Mouse (Mus musculus) heart, embryonic 10.5 days (tissue): ENCODE data around the gene Il22ra2. TPM values are rescaled to one million over a fixed set of nuclear protein-coding genes. Genes with fewer than 3 reads are reported as not detected.

Experiments
- DNase-seq: peaks from one replicate; pipeline ENCODE4 v3.0.0-alpha.2; 2017; ENCODE audit warnings: low spot score
- H3K27ac ChIP-seq: fragments of 300-500 bp; sonication (generic); 2 replicates; pipeline ENCODE4 v1.5.1; 2016; ENCODE audit warnings: mild to moderate bottlenecking
- H3K27me3 ChIP-seq: fragments of 300-500 bp; sonication (generic); 2 replicates; pipeline ENCODE4 v1.6.1; 2016; ENCODE audit warnings: mild to moderate bottlenecking; ENCODE audit not compliant: poor library complexity, insufficient read depth, severe bottlenecking
- H3K36me3 ChIP-seq: fragments of 300-500 bp; sonication (generic); 2 replicates; pipeline ENCODE4 v1.6.1; 2016; ENCODE audit warnings: mild to moderate bottlenecking, moderate library complexity
- H3K4me1 ChIP-seq: fragments of 300-500 bp; sonication (generic); 2 replicates; pipeline ENCODE4 v1.6.1; 2016; ENCODE audit warnings: mild to moderate bottlenecking
- H3K4me3 ChIP-seq: fragments of 300-500 bp; sonication (generic); 2 replicates; pipeline ENCODE4 v1.5.1; 2016; ENCODE audit warnings: mild to moderate bottlenecking, moderate library complexity
- H3K9me3 ChIP-seq: fragments of 300-500 bp; sonication (generic); 2 replicates; pipeline ENCODE4 v1.6.1; 2016; ENCODE audit warnings: mild to moderate bottlenecking, moderate library complexity
- WGBS: fragments of 180-500 bp; shearing (Covaris S2); methylation state at CpG from one replicate; pipeline ENCODE4 v1.1.7; 2016; 5-methylcytosine and 5-hydroxymethylcytosine counted together
- polyA plus RNA-seq: library from polyadenylated mRNA; unstranded; fragments of >200 nt; fragmentation: Nextera tagmentation; extraction: Ambion mirVana; gene quantifications from 2 replicates; pipeline ENCODE4 v1.2.1, GENCODE M21; 2016

The Il22ra2 gene
- polyA plus RNA-seq, 1 experiment from 2014 or later: not detected

DNA sequence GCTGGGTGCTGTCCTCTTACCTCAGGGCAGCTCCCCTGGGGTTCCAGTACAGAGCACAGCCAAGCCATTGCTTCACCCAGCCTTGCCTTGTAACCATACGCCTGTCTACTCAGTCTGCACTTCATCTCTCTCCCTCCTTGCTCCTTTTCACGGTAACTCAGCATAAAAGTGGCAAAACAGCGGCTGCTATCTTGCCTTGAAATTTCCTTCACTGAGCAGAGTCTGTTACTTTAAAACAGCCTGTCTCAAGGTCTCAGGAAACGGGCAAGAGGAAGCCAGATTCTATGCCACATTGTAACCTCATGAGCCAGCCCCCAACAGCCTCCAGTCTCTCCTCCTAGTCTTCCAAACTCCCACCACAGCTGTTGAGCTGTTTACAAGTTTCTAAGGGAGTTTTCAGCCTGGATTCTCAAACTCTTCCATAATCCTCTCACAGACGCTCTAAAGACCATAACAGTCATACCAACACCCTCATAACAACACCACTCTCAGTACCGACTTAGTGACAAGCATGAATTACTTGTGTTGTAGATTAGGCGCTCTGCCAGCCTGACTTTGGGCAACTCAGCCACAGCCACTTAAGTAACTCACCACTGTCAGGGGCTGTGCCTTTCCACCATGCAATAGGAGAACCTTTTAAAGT lies 8.6 kb upstream of the Il22ra2 start:
- Histone ChIP-seq H3K27ac (0 out of 2 replicates have a peak overlapping the region, but pooled peaks have one; percentile 5), H3K27me3 (no peaks in the 10 kb centered on the region), H3K36me3 (peaks cover 17% of the 10 kb centered on the region), H3K4me1 (peaks cover 23% of the 10 kb centered on the region), H3K9me3 (no peaks in the 10 kb centered on the region), H3K4me3 (no peak overlapping the region)
- DNase-seq: no peak
- whole genome bisulfite sequencing: 40% methylated on average over 7 of the region's 7 CpGs

DNA sequence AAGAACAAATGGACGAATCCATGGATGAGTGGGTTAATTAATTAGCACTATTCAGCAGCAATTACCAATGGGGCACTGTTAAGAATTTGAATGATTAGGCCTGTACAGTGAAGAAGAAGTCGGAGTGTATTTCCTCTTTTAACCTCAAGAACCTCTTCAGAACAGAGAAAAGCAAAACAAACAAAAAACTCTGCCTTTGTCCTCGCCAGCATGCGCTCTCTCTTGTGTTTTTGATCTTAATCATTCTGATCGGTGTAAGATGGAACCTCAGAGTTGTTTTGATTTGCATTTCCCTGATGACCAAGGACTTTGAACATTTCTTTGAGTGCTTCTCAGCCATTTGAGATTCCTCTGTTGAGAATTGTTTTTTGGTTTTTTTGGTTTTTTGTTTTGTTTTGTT lies 2.1 kb upstream of the Il22ra2 start:
- WGBS: 76% methylated on average over 5 of the region's 5 CpGs
- Histone ChIP-seq H3K36me3 (no peaks in the 10 kb centered on the region), H3K4me3 (no peak overlapping the region), H3K9me3 (no peaks in the 10 kb centered on the region), H3K4me1 (no peaks in the 10 kb centered on the region), H3K27ac (no peak overlapping the region), H3K27me3 (no peaks in the 10 kb centered on the region)
- no peak for DNase-seq

- H3K27ac ChIP-seq: no peak overlapping the region
- H3K4me3 ChIP-seq: no peak overlapping the region
- H3K36me3 ChIP-seq: no peaks in the 10 kb centered on the region
- H3K4me1 ChIP-seq: no peaks in the 10 kb centered on the region
- 81% methylated on average over 1 of the region's 1 CpGs for WGBS
- no peak for DNase-seq
- no peaks in the 10 kb centered on the region for H3K9me3 ChIP-seq
- no peaks in the 10 kb centered on the region for H3K27me3 ChIP-seq
Measured at GRCm38 (mm10) chr10:19624617-19625016, 2.8 kb downstream of the Il22ra2 start.

GRCm38 (mm10) chr10:19627342-19627741 lies 5.5 kb downstream of the Il22ra2 start:
- no peak for DNase-seq
- no peaks in the 10 kb centered on the region for H3K4me1 ChIP-seq
- WGBS: 86% methylated on average over 2 of the region's 2 CpGs

GRCm38 (mm10) chr10:19627748-19628147 lies 6.0 kb downstream of the Il22ra2 start:
- H3K4me1 ChIP-seq: no peaks in the 10 kb centered on the region
- no peaks in the 10 kb centered on the region for H3K27me3 ChIP-seq
- H3K9me3 ChIP-seq: no peaks in the 10 kb centered on the region
- WGBS: 81% methylated on average over 4 of the region's 4 CpGs
- DNase-seq: no peak
- H3K27ac ChIP-seq: no peak overlapping the region
- H3K36me3 ChIP-seq: no peaks in the 10 kb centered on the region
- H3K4me3 ChIP-seq: no peak overlapping the region

More at GRCm38 (mm10) chr10:19627342-19627741, 5.5 kb downstream of the Il22ra2 start:
- no peaks in the 10 kb centered on the region for H3K36me3 ChIP-seq
- H3K4me3 ChIP-seq: no peak overlapping the region
- H3K27ac ChIP-seq: no peak overlapping the region
- H3K9me3 ChIP-seq: no peaks in the 10 kb centered on the region
- H3K27me3 ChIP-seq: no peaks in the 10 kb centered on the region

GRCm38 (mm10) chr10:19631616-19632195 lies 9.9 kb downstream of the Il22ra2 start:
- H3K36me3 ChIP-seq: no peaks in the 10 kb centered on the region
- no peaks in the 10 kb centered on the region for H3K27me3 ChIP-seq
- no peaks in the 10 kb centered on the region for H3K4me1 ChIP-seq
- no peak for DNase-seq
- 65% methylated on average over 13 of the region's 13 CpGs for WGBS
- H3K4me3 ChIP-seq: no peak overlapping the region
- H3K27ac ChIP-seq: no peak overlapping the region
- H3K9me3 ChIP-seq: no peaks in the 10 kb centered on the region

DNA sequence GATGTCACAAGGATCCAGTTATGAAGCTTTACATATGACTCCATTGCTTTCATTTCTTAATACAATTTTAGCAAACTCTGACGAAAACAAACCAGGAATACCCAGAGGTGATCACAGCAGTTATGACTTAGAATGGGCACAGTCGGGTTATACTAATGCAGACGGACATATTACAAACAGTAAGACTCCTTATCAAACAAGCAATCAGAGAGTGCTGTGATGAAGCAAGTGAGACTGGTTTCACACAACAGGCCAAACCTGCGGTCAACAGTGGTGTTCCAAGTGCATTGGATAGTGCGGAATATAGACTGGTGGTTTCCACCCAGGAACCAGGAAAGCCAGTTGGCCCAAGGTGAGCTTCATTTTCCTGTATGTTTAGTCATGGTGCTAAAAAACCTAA lies 17.1 kb downstream of the Il22ra2 start:
- H3K4me1 ChIP-seq: no peaks in the 10 kb centered on the region
- no peak overlapping the region for H3K27ac ChIP-seq
- H3K9me3 ChIP-seq: no peaks in the 10 kb centered on the region
- no peaks in the 10 kb centered on the region for H3K36me3 ChIP-seq
- DNase-seq: no peak
- 82% methylated on average over 5 of the region's 5 CpGs for WGBS
- H3K27me3 ChIP-seq: no peaks in the 10 kb centered on the region
- no peak overlapping the region for H3K4me3 ChIP-seq

DNA sequence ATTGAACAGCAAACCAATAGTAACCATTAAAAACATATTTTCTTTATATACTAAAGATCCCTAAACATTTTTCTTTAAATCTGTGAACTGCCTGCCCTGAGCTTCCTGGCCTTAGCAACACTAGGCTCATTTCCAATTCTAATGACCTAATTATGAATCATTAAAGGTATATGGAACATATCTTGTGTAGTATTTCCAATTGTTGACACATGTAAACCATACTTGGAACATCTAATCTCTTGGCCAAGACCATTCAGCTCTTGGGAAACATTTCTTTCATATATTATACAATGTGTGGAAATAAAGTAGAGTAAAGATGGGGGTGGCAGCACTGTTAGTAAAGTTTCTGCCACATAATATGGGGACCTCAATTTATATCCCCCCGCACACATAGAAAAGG lies 17.8 kb downstream of the Il22ra2 start:
- H3K4me1 ChIP-seq: no peaks in the 10 kb centered on the region
- H3K36me3 ChIP-seq: no peaks in the 10 kb centered on the region
- no peak overlapping the region for H3K4me3 ChIP-seq
- no peak for DNase-seq
- no peak overlapping the region for H3K27ac ChIP-seq
- 96% methylated on average over 1 of the region's 1 CpGs for WGBS
- H3K9me3 ChIP-seq: no peaks in the 10 kb centered on the region
- no peaks in the 10 kb centered on the region for H3K27me3 ChIP-seq

- no peak for DNase-seq
- Histone ChIP-seq H3K36me3 (no peaks in the 10 kb centered on the region), H3K4me1 (no peaks in the 10 kb centered on the region), H3K27me3 (no peaks in the 10 kb centered on the region), H3K9me3 (no peaks in the 10 kb centered on the region), H3K4me3 (no peak overlapping the region), H3K27ac (no peak overlapping the region)
- 69% methylated on average over 2 of the region's 2 CpGs for WGBS
Measured at GRCm38 (mm10) chr10:19645119-19645518, 23.3 kb downstream of the Il22ra2 start.

- Histone ChIP-seq H3K36me3 (no peaks in the 10 kb centered on the region), H3K27me3 (no peaks in the 10 kb centered on the region), H3K9me3 (no peaks in the 10 kb centered on the region), H3K27ac (no peak overlapping the region), H3K4me3 (no peak overlapping the region), H3K4me1 (no peaks in the 10 kb centered on the region)
- no peak for DNase-seq
- 81% methylated on average over 9 of the region's 9 CpGs for WGBS
Measured at GRCm38 (mm10) chr10:19657426-19657825, 35.6 kb downstream of the Il22ra2 start.

DNA sequence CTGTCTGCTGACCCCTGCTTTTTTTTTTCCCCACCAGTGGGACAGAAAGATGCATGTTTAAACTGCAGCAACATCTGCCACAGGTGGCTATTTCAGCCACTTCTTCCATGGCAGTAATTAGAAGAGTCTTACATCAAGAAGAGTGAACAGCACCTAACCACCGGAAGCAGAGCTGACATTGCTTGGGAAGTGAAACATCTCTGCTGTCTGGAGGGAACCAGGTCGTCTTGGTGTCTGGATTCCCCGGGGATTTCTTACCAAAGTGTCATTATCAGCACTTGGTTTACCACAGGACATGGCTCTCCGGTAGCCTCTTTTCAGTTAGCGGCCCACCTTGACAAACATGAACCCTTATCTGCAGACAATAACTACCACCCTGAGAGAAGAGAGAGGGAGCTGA lies 38.2 kb downstream of the Il22ra2 start:
- no peak for DNase-seq
- no peaks in the 10 kb centered on the region for H3K4me1 ChIP-seq
- no peaks in the 10 kb centered on the region for H3K27me3 ChIP-seq
- H3K36me3 ChIP-seq: no peaks in the 10 kb centered on the region
- 70% methylated on average over 5 of the region's 5 CpGs for WGBS
- no peak overlapping the region for H3K27ac ChIP-seq
- H3K4me3 ChIP-seq: no peak overlapping the region
- H3K9me3 ChIP-seq: no peaks in the 10 kb centered on the region

DNA sequence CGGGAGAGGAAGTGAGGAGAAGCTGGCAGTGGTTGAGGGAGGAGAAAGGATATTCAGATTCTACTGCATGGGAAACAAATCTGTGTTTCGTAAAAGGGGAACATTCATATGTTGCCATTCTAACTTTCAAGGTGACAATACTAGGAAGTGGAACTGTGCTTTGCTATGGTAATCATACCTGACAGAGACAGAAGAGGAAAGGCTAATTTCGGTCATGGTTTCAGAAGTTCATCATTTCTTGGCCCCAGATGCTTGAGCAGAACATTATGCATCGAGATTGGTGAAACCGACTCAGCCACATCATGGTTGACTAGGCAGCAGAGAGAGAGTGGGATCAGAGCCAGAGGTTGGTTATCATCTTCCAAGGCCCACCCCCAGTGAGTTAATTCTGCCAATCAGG lies 47.2 kb downstream of the Il22ra2 start:
- H3K4me1 ChIP-seq: no peaks in the 10 kb centered on the region
- H3K9me3 ChIP-seq: no peaks in the 10 kb centered on the region
- H3K4me3 ChIP-seq: no peak overlapping the region
- no peak overlapping the region for H3K27ac ChIP-seq
- 85% methylated on average over 5 of the region's 5 CpGs for WGBS
- no peaks in the 10 kb centered on the region for H3K27me3 ChIP-seq
- H3K36me3 ChIP-seq: no peaks in the 10 kb centered on the region
- no peak for DNase-seq

GRCm38 (mm10) chr10:19672015-19672414 lies 50.2 kb downstream of the Il22ra2 start:
- DNase-seq: no peak
- no peak overlapping the region for H3K27ac ChIP-seq

DNA sequence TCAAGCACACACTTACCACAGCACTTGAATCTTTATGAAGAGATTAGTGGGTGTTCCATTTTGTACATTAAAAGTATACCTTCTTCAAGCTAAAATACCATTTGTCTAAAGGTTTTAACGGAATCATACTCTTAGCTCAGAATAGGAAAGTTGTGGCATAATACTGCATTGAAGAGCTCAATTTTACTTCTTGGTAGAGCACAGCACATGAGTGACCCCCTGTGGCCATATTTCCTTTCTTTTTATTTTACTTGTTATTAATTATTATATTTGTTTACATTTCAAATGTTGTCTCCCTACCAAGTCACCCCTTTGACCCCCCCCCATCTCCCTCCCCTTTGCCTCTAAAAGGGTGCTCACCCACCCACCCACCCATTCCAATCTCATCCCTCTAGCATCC lies 51.3 kb downstream of the Il22ra2 start:
- DNase-seq: no peak
- Histone ChIP-seq H3K27ac (no peak overlapping the region), H3K27me3 (no peaks in the 10 kb centered on the region), H3K4me1 (no peaks in the 10 kb centered on the region), H3K4me3 (no peak overlapping the region), H3K9me3 (no peaks in the 10 kb centered on the region), H3K36me3 (no peaks in the 10 kb centered on the region)
- WGBS: 83% methylated on average over 1 of the region's 1 CpGs

More at GRCm38 (mm10) chr10:19672015-19672414, 50.2 kb downstream of the Il22ra2 start:
- Histone ChIP-seq H3K9me3 (no peaks in the 10 kb centered on the region), H3K27me3 (no peaks in the 10 kb centered on the region), H3K36me3 (no peaks in the 10 kb centered on the region), H3K4me1 (no peaks in the 10 kb centered on the region), H3K4me3 (no peak overlapping the region)
